Mouse (Mus musculus) small intestine, adult 2 months (tissue): Measurements from ENCODE around the gene Prss54. TPM values are rescaled to one million over a fixed set of nuclear protein-coding genes. Genes with fewer than 3 reads are reported as not detected.

Experiments used
- H3K27ac ChIP-seq: fragments of 200-500 bp; 2 replicates; pipeline ENCODE4 v1.5.1; 2012; ENCODE audit warnings: low read depth, low read length, control low read depth, inconsistent platforms; ENCODE audit not compliant: insufficient read depth
- H3K27me3 ChIP-seq: fragments of 200-500 bp; 2 replicates; pipeline ENCODE4 v1.6.1; 2012; ENCODE audit warnings: mild to moderate bottlenecking, moderate library complexity, low read length, inconsistent platforms; ENCODE audit not compliant: control insufficient read depth, insufficient read depth
- H3K36me3 ChIP-seq: fragments of 200-500 bp; 2 replicates; pipeline ENCODE4 v1.6.1; 2012; ENCODE audit warnings: mild to moderate bottlenecking, low read length, control low read depth, inconsistent platforms; ENCODE audit not compliant: control insufficient read depth, insufficient read depth
- H3K4me1 ChIP-seq: fragments of 200-500 bp; 2 replicates; pipeline ENCODE4 v1.6.1; 2012; ENCODE audit warnings: low read length, inconsistent platforms, mixed read lengths; ENCODE audit not compliant: control insufficient read depth, insufficient read depth, insufficient read length
- H3K4me3 ChIP-seq: fragments of 200-500 bp; 2 replicates; pipeline ENCODE4 v1.5.1; 2012; ENCODE audit warnings: low read depth, mild to moderate bottlenecking, control low read depth, inconsistent platforms, low read length, moderate library complexity
- CTCF ChIP-seq: fragments of 200-500 bp; IDR thresholded peaks from 2 replicates; pipeline ENCODE4 v1.5.1; 2012; ENCODE audit warnings: low read depth, mild to moderate bottlenecking, control low read depth, inconsistent platforms, low read length, moderate library complexity, mixed read lengths; ENCODE audit not compliant: insufficient replicate concordance, insufficient read length; ENCODE audit errors: extremely low read depth
- POLR2A ChIP-seq: fragments of 200-500 bp; IDR thresholded peaks from 2 replicates; pipeline ENCODE4 v1.6.1; 2012; ENCODE audit warnings: low read depth, mild to moderate bottlenecking, control low read depth, inconsistent platforms, low read length, moderate library complexity
- whole genome bisulfite sequencing: fragments of 180-500 bp; shearing (Covaris S2); methylation state at CpG from one replicate; pipeline ENCODE4 v1.1.7; 2018; 5-methylcytosine and 5-hydroxymethylcytosine counted together
- polyA plus RNA-seq: library from polyadenylated mRNA; depleted of rRNA; stranded (reverse); fragments of >200 nt; gene quantifications from 2 replicates; pipeline ENCODE4 v1.2.3, GENCODE M21; 2012; rRNA removed

The Prss54 gene
- polyA plus RNA-seq: not detected in 2 replicates

GRCm38 (mm10) chr8:95576240-95576639 lies at the start of gene Prss54:
TSS of gene Prss54 (minus strand) at chr8:95576340.
- WGBS: 73% methylated on average over 10 of the region's 10 CpGs
- Histone ChIP-seq H3K27me3 (no peaks in the 10 kb centered on the region), H3K36me3 (no peaks in the 10 kb centered on the region), H3K27ac (no peak within 1 kb of the TSS), H3K4me3 (no peak within 1 kb of the TSS), H3K4me1 (no peaks in the 10 kb centered on the region)
- TF ChIP-seq CTCF: no peak
- no peak for TF ChIP-seq POLR2A

DNA sequence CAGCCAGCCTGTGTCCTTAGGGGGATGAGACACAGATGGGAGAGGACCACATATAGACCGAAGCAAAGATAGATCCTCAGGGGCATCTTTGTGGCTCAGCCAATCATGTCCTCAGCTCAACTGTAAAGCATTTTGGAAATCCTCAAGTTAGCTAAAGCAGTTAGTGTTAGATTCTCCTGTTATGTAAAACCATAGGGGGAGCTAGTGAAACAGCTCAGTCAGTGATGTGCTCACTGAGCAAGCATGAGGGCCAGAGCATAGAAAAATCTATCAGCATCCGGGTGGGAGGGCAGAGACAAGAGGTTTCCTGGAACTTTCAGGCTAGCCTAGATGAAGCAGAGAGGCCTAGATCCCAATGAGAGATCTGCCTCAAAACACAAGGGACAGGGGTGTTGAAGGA lies 48.7 kb upstream of the Prss54 start:
- Histone ChIP-seq H3K4me1 (no peaks in the 10 kb centered on the region), H3K4me3 (no peak overlapping the region), H3K27ac (no peak overlapping the region), H3K27me3 (no peaks in the 10 kb centered on the region), H3K36me3 (no peaks in the 10 kb centered on the region)
- 75% methylated on average over 2 of the region's 2 CpGs for WGBS
- no peak for TF ChIP-seq POLR2A
- TF ChIP-seq CTCF: no peak

- 94% methylated on average over 2 of the region's 2 CpGs for WGBS
- Histone ChIP-seq H3K4me1 (no peaks in the 10 kb centered on the region), H3K27ac (no peak overlapping the region), H3K27me3 (no peaks in the 10 kb centered on the region), H3K4me3 (no peak overlapping the region), H3K36me3 (no peaks in the 10 kb centered on the region)
- TF ChIP-seq POLR2A (no peak), CTCF (no peak)
Measured at GRCm38 (mm10) chr8:95620046-95620445, 43.9 kb upstream of the Prss54 start.

GRCm38 (mm10) chr8:95616383-95616782 lies 40.2 kb upstream of the Prss54 start:
- 83% methylated on average over 7 of the region's 7 CpGs for WGBS
- Histone ChIP-seq H3K27me3 (no peaks in the 10 kb centered on the region), H3K4me3 (no peak overlapping the region), H3K36me3 (no peaks in the 10 kb centered on the region), H3K4me1 (no peaks in the 10 kb centered on the region), H3K27ac (no peak overlapping the region)
- TF ChIP-seq CTCF (no peak), POLR2A (no peak)

DNA sequence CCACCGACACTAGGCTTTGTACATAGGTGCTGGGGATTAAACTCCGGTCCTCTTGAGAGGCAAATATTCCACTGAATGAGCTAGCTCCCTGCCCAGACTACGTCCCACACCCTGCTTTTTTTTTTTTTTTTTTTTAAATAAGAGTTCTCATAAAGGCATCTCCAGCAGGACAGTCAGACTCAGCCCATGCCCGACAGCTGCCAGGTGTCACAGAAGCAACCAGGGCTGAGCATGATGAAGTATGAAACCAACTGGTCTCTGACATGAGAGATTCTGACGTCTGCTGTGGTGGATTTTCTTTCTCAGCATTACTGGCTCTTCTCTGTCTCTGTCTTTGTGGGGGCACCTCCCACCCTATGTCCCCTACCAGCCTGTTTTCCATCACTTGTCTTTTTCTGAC lies 35.6 kb upstream of the Prss54 start:
- H3K4me1 ChIP-seq: no peaks in the 10 kb centered on the region
- no peak for TF ChIP-seq CTCF
- TF ChIP-seq POLR2A: no peak
- no peaks in the 10 kb centered on the region for H3K27me3 ChIP-seq
- no peaks in the 10 kb centered on the region for H3K36me3 ChIP-seq
- no peak overlapping the region for H3K4me3 ChIP-seq
- no peak overlapping the region for H3K27ac ChIP-seq
- WGBS: 59% methylated on average over 5 of the region's 5 CpGs

- no peak for TF ChIP-seq POLR2A
- TF ChIP-seq CTCF: no peak
- no peaks in the 10 kb centered on the region for H3K27me3 ChIP-seq
- H3K4me1 ChIP-seq: no peaks in the 10 kb centered on the region
- no peaks in the 10 kb centered on the region for H3K36me3 ChIP-seq
- no peak overlapping the region for H3K27ac ChIP-seq
- WGBS: 27% methylated on average over 14 of the region's 14 CpGs
- H3K4me3 ChIP-seq: no peak overlapping the region
Measured at GRCm38 (mm10) chr8:95610749-95611148, 34.6 kb upstream of the Prss54 start.

- Histone ChIP-seq H3K36me3 (no peaks in the 10 kb centered on the region), H3K4me1 (no peaks in the 10 kb centered on the region), H3K27ac (no peak overlapping the region), H3K27me3 (no peaks in the 10 kb centered on the region), H3K4me3 (no peak overlapping the region)
- no peak for TF ChIP-seq POLR2A
- TF ChIP-seq CTCF: no peak
- 74% methylated on average over 5 of the region's 5 CpGs for WGBS
Measured at GRCm38 (mm10) chr8:95609406-95609805, 33.3 kb upstream of the Prss54 start.

- Histone ChIP-seq H3K4me3 (no peak overlapping the region), H3K27me3 (no peaks in the 10 kb centered on the region), H3K27ac (no peak overlapping the region), H3K4me1 (no peaks in the 10 kb centered on the region), H3K36me3 (no peaks in the 10 kb centered on the region)
- TF ChIP-seq CTCF (no peak), POLR2A (no peak)
- WGBS: 58% methylated on average over 9 of the region's 9 CpGs
Measured at GRCm38 (mm10) chr8:95607210-95607609, 31.1 kb upstream of the Prss54 start.
